Mouse (Mus musculus): ENCODE measurements around the gene Nsrp1. TPM values are rescaled to one million over a fixed set of nuclear protein-coding genes. Genes with fewer than 3 reads are reported as not detected.
A peak's percentile ranks its signal among the peaks of the same experiment; 100 is the strongest.

Nsrp1 gene
- total RNA-seq, 4 experiments from 2014 or later = 11.8 to 15.0 (median 12.1) TPM

Small RNAs within 50 kb of the gene (microRNA-seq; reads per million reads assigned to microRNA genes)
- 1,642 reads per million, percentile 84 among the genes with 10 or more reads in this experiment for gene Mir423

Other genes starting within 250 kb of the Nsrp1 start
- 10 to 100 TPM; 26.9 to 31.3 (median 28.8) TPM for gene Cpd, start 231.4 kb downstream of the Nsrp1 start, total RNA-seq (2022)
- gene Tmigd1, start 176.3 kb downstream of the Nsrp1 start, total RNA-seq (2022) = not detected
- gene Blmh, start 153.6 kb downstream of the Nsrp1 start, total RNA-seq (2022) = 10 to 100 TPM; 22.9 to 25.4 (median 24.0) TPM
- gene Slc6a4, start 79.8 kb downstream of the Nsrp1 start, total RNA-seq (2022) = under 1 TPM; 0.15 to 0.44 (median 0.20) TPM
- under 1 TPM; 0.15 to 0.27 (median 0.20) TPM for gene Efcab5, start 110.5 kb upstream of the Nsrp1 start, total RNA-seq (2022)
- 10 to 100 TPM; 37.3 to 44.4 (median 42.8) TPM for gene Ssh2, start 137.9 kb upstream of the Nsrp1 start, total RNA-seq (2022)

Measured in gastrocnemius, adult 8-10 months (tissue).